Mouse (Mus musculus) testis, adult 2 months (tissue): ENCODE results near the gene Gzmk. TPM values are rescaled to one million over a fixed set of nuclear protein-coding genes. Genes with fewer than 3 reads are reported as not detected.
A peak's percentile ranks its signal among the peaks of the same experiment; 100 is the strongest.

Experiments
- H3K27ac ChIP-seq: fragments of 200-500 bp; 2 replicates; pipeline ENCODE4 v1.5.1; 2012; ENCODE audit warnings: low read depth, low read length; ENCODE audit not compliant: control insufficient read depth, insufficient read depth
- H3K27me3 ChIP-seq: fragments of 200-500 bp; 2 replicates; pipeline ENCODE4 v1.6.1; 2012; ENCODE audit warnings: mild to moderate bottlenecking, low read length, moderate library complexity; ENCODE audit not compliant: control insufficient read depth, insufficient read depth
- H3K36me3 ChIP-seq: fragments of 200-500 bp; 2 replicates; pipeline ENCODE4 v1.6.1; 2012; ENCODE audit warnings: mild to moderate bottlenecking, low read length; ENCODE audit not compliant: control insufficient read depth, insufficient read depth
- H3K4me1 ChIP-seq: fragments of 200-500 bp; 2 replicates; pipeline ENCODE4 v1.6.1; 2012; ENCODE audit warnings: low read length; ENCODE audit not compliant: control insufficient read depth, insufficient read depth
- H3K4me3 ChIP-seq: fragments of 200-500 bp; 2 replicates; pipeline ENCODE4 v1.5.1; 2012; ENCODE audit warnings: low read depth, mild to moderate bottlenecking, low read length, moderate library complexity, mixed read lengths; ENCODE audit not compliant: control insufficient read depth
- CTCF ChIP-seq: fragments of 200-500 bp; IDR thresholded peaks from 2 replicates; pipeline ENCODE4 v1.5.1; 2012; ENCODE audit warnings: low read depth, mild to moderate bottlenecking, inconsistent platforms, low read length, moderate library complexity; ENCODE audit not compliant: control insufficient read depth, insufficient read depth, insufficient replicate concordance
- POLR2A ChIP-seq: fragments of 200-500 bp; IDR thresholded peaks from 2 replicates; pipeline ENCODE4 v1.6.1; 2012; ENCODE audit warnings: low read depth, mild to moderate bottlenecking, inconsistent platforms, low read length, moderate library complexity; ENCODE audit not compliant: control insufficient read depth
- polyA plus RNA-seq: library from polyadenylated mRNA; depleted of rRNA; stranded (reverse); fragments of >200 nt; gene quantifications from 2 replicates; pipeline ENCODE4 v1.2.3, GENCODE M21; 2012; rRNA removed

The Gzmk gene
- polyA plus RNA-seq: 0.20 and 0.53 TPM in 2 replicates

- no peak within 1 kb of the TSS for H3K4me3 ChIP-seq
- peaks cover 3% of the 10 kb centered on the region; the same call in 1 of the 2 replicates for H3K4me1 ChIP-seq
- H3K36me3 ChIP-seq: no peaks in the 10 kb centered on the region
- no peaks in the 10 kb centered on the region for H3K27me3 ChIP-seq
- H3K27ac ChIP-seq: no peak within 1 kb of the TSS
- TF ChIP-seq POLR2A: no peak
- TF ChIP-seq CTCF: no peak
These were observed at the start of gene Gzmk for GRCm38 (mm10) chr13:113225811-113226210. Gzmk (minus strand) TSS chr13:113225908.

- H3K27me3 ChIP-seq: no peaks in the 10 kb centered on the region
- H3K36me3 ChIP-seq: no peaks in the 10 kb centered on the region
- TF ChIP-seq POLR2A (no peak), CTCF (no peak)
- H3K4me3 ChIP-seq: no peak overlapping the region
- no peak overlapping the region for H3K27ac ChIP-seq
- peaks cover 1% of the 10 kb centered on the region; the same call in 1 of the 2 replicates for H3K4me1 ChIP-seq
These were observed 45.5 kb upstream of the Gzmk start for GRCm38 (mm10) chr13:113271189-113271588.

- no peak overlapping the region for H3K27ac ChIP-seq
- no peaks in the 10 kb centered on the region for H3K27me3 ChIP-seq
- TF ChIP-seq POLR2A (no peak), CTCF (peak; percentile 84; the same call in 1 of the 2 replicates)
These were observed 44.4 kb upstream of the Gzmk start for GRCm38 (mm10) chr13:113269777-113270776.

GRCm38 (mm10) chr13:113267204-113267603 lies 41.5 kb upstream of the Gzmk start:
- Histone ChIP-seq H3K36me3 (no peaks in the 10 kb centered on the region), H3K4me1 (peaks cover 2% of the 10 kb centered on the region), H3K27me3 (no peaks in the 10 kb centered on the region), H3K4me3 (no peak overlapping the region), H3K27ac (no peak overlapping the region)
- TF ChIP-seq POLR2A (no peak), CTCF (no peak)

More at GRCm38 (mm10) chr13:113269777-113270776, 44.4 kb upstream of the Gzmk start:
- Histone ChIP-seq H3K4me3 (no peak overlapping the region), H3K36me3 (no peaks in the 10 kb centered on the region), H3K4me1 (peaks cover 2% of the 10 kb centered on the region)

- Histone ChIP-seq H3K27me3 (no peaks in the 10 kb centered on the region), H3K4me1 (peaks cover 4% of the 10 kb centered on the region), H3K4me3 (no peak overlapping the region), H3K36me3 (no peaks in the 10 kb centered on the region), H3K27ac (no peak overlapping the region)
- peak; percentile 41; the same call in 1 of the 2 replicates for TF ChIP-seq CTCF
- no peak for TF ChIP-seq POLR2A
These were observed 40.8 kb upstream of the Gzmk start for GRCm38 (mm10) chr13:113266495-113266951.

- Histone ChIP-seq H3K36me3 (no peaks in the 10 kb centered on the region), H3K4me3 (no peak overlapping the region; the same call in 1 of the 2 replicates), H3K4me1 (peaks cover 4% of the 10 kb centered on the region), H3K27me3 (no peaks in the 10 kb centered on the region), H3K27ac (no peak overlapping the region)
- TF ChIP-seq CTCF: 0 out of 2 replicates have a peak, but pooled peaks have one; percentile 4
- TF ChIP-seq POLR2A: no peak
These were observed 39.5 kb upstream of the Gzmk start for GRCm38 (mm10) chr13:113265257-113265656.

GRCm38 (mm10) chr13:113262822-113263221 lies 37.1 kb upstream of the Gzmk start:
- H3K27ac ChIP-seq: no peak overlapping the region
- TF ChIP-seq POLR2A: no peak
- TF ChIP-seq CTCF: no peak
- no peak overlapping the region for H3K4me3 ChIP-seq
- H3K36me3 ChIP-seq: no peaks in the 10 kb centered on the region
- peaks cover 4% of the 10 kb centered on the region for H3K4me1 ChIP-seq
- no peaks in the 10 kb centered on the region for H3K27me3 ChIP-seq

- H3K27ac ChIP-seq: no peak overlapping the region
- peaks cover 2% of the 10 kb centered on the region; the same call in 1 of the 2 replicates for H3K4me1 ChIP-seq
- H3K36me3 ChIP-seq: no peaks in the 10 kb centered on the region
- no peaks in the 10 kb centered on the region for H3K27me3 ChIP-seq
- no peak for TF ChIP-seq CTCF
- no peak for TF ChIP-seq POLR2A
- no peak overlapping the region for H3K4me3 ChIP-seq
These were observed 33.5 kb upstream of the Gzmk start for GRCm38 (mm10) chr13:113259237-113259636.
